Mouse (Mus musculus) erythroblast, embryonic 14.5 days (primary cell): Measurements from ENCODE around the gene Washc1.

Experiments used
- GATA1 ChIP-seq: IDR thresholded peaks from 2 replicates; pipeline ENCODE4 v1.6.1; 2012; ENCODE audit warnings: low read length, inconsistent platforms, mixed read lengths
- TAL1 ChIP-seq: IDR thresholded peaks from 3 replicates; pipeline ENCODE4 v1.6.1; 2012; ENCODE audit warnings: low read length, inconsistent platforms, mixed read lengths

DNA sequence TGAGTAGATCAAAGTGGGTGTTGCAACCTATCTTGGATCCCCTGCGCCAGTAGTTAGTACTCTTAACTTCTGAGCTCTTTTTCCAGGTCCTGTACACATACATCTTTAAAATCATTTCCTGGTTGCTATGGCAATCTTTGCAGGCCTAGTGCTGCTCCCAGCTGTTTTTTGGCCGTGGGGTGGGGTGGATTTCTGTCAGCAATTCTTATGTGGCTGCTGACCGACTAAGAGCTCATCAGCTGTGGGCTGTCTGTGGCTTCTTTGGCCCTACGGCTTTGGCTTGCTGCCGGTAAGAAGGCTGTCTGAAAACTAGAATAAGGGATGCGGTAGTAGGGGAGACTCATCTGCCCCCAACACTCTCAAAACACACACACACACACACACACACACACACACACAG is 599 bp upstream of the Washc1 start:
- no peak for TF ChIP-seq TAL1
- TF ChIP-seq GATA1 = no peak
